Mouse (Mus musculus) urinary bladder, postnatal 25 days (tissue): ENCODE results near the gene Slit2.

Experiments used
- DNase-seq: peaks from one replicate; pipeline ENCODE4 v3.0.0; 2022; ENCODE audit warnings: low spot score

The Slit2 gene

GRCm38 (mm10) chr5:48050637-48051314 lies 67.8 kb downstream of the Slit2 start:
- DNase-seq, result no peak

GRCm38 (mm10) chr5:48058612-48059011 lies 75.7 kb downstream of the Slit2 start:
- DNase-seq, result no peak

- DNase-seq, result no peak
These were observed 77.8 kb downstream of the Slit2 start for GRCm38 (mm10) chr5:48060715-48061114.

GRCm38 (mm10) chr5:48078730-48079129 lies 95.8 kb downstream of the Slit2 start:
- DNase-seq, result no peak

GRCm38 (mm10) chr5:48081223-48081881 lies 98.4 kb downstream of the Slit2 start:
- no peak for DNase-seq

GRCm38 (mm10) chr5:48113400-48113799 lies 130.5 kb downstream of the Slit2 start:
- no peak for DNase-seq

GRCm38 (mm10) chr5:48114969-48115537 lies 132.1 kb downstream of the Slit2 start:
- DNase-seq, result no peak

- DNase-seq, result no peak
These were observed 139.7 kb downstream of the Slit2 start for GRCm38 (mm10) chr5:48122651-48123050.

GRCm38 (mm10) chr5:48125770-48126423 lies 143.0 kb downstream of the Slit2 start:
- DNase-seq, result no peak

- DNase-seq, result no peak
These were observed 147.0 kb downstream of the Slit2 start for GRCm38 (mm10) chr5:48129981-48130380.

- DNase-seq, result peak; percentile 16
These were observed 153.6 kb downstream of the Slit2 start for GRCm38 (mm10) chr5:48136571-48136970.

GRCm38 (mm10) chr5:48138849-48139487 lies 156.0 kb downstream of the Slit2 start:
- no peak for DNase-seq

- no peak for DNase-seq
These were observed 156.5 kb downstream of the Slit2 start for GRCm38 (mm10) chr5:48139488-48139862.

GRCm38 (mm10) chr5:48146082-48146481 lies 163.1 kb downstream of the Slit2 start:
- no peak for DNase-seq

- DNase-seq, result no peak
These were observed 177.9 kb downstream of the Slit2 start for GRCm38 (mm10) chr5:48160829-48161228.

GRCm38 (mm10) chr5:48181646-48182302 lies 198.8 kb downstream of the Slit2 start:
- no peak for DNase-seq

GRCm38 (mm10) chr5:48184358-48184757 lies 201.4 kb downstream of the Slit2 start:
- no peak for DNase-seq

GRCm38 (mm10) chr5:48187819-48188218 lies 204.9 kb downstream of the Slit2 start:
- no peak for DNase-seq

GRCm38 (mm10) chr5:48199380-48199779 lies 216.4 kb downstream of the Slit2 start:
- no peak for DNase-seq

- no peak for DNase-seq
These were observed 232.3 kb downstream of the Slit2 start for GRCm38 (mm10) chr5:48215248-48215647.

GRCm38 (mm10) chr5:48219624-48220155 lies 236.8 kb downstream of the Slit2 start:
- no peak for DNase-seq

- DNase-seq, result no peak
These were observed 242.6 kb downstream of the Slit2 start for GRCm38 (mm10) chr5:48225500-48225899.
